Mouse (Mus musculus) lung, postnatal 14 days (tissue): Measurements from ENCODE around the gene Pih1h3b.

Experiments
- DNase-seq: peaks from one replicate; pipeline ENCODE4 v3.0.0; 2021

Pih1h3b gene

GRCm38 (mm10) chrX:140062135-140062975 lies at the start of gene Pih1h3b, which contains the start of gene Nup62cl:
Gene Pih1h3b (plus strand): TSS chrX:140062879.
Gene Nup62cl (minus strand): TSS chrX:140062712.
- DNase-seq, result peak; percentile 39

- DNase-seq, result no peak
Measured at GRCm38 (mm10) chrX:140060886-140061874, 1.5 kb upstream of the Pih1h3b start.

- DNase-seq, result no peak
Measured at GRCm38 (mm10) chrX:140082535-140082934, 19.9 kb downstream of the Pih1h3b start.

- no peak for DNase-seq
Measured at GRCm38 (mm10) chrX:140094066-140094465, 31.4 kb downstream of the Pih1h3b start.
